Mouse (Mus musculus) liver, postnatal 0 days (tissue): Measurements from ENCODE around the gene Pde10a.

Experiments used
- CTCF ChIP-seq: sonication (generic); IDR thresholded peaks from 2 replicates; pipeline ENCODE4 v1.5.1; 2016; ENCODE audit warnings: antibody characterized with exemption, low read depth
- EP300 ChIP-seq: IDR thresholded peaks from 2 replicates; pipeline ENCODE4 v1.6.1; 2016; ENCODE audit warnings: antibody characterized with exemption, low read depth, mild to moderate bottlenecking

- no peak for TF ChIP-seq CTCF
- TF ChIP-seq EP300, result no peak
Measured at GRCm38 (mm10) chr17:8851846-8852245, 326.7 kb downstream of the Pde10a start.
